Mouse (Mus musculus) mature B cell (primary cell): ENCODE data around the gene Me1.

ENCODE experiments used
- in situ Hi-C: fragments of 300-500 bp; cut with MboI; formaldehyde crosslinking; loops from 2 replicates; pipeline ENCODE4 v1.14.3; 2019

The Me1 gene

GRCm38 (mm10) chr9:86658347-86658746 is 37.4 kb downstream of the Me1 start:
- in situ Hi-C loops = no loop called here

GRCm38 (mm10) chr9:86652194-86652593 is 43.6 kb downstream of the Me1 start:
- in situ Hi-C loops = no loop called here

- in situ Hi-C loops = no loop called here
Observed at GRCm38 (mm10) chr9:86651254-86651653, 44.5 kb downstream of the Me1 start.

- in situ Hi-C loops = no loop called here
Observed at GRCm38 (mm10) chr9:86650822-86651221, 44.9 kb downstream of the Me1 start.

GRCm38 (mm10) chr9:86647931-86648550 is 47.7 kb downstream of the Me1 start:
- in situ Hi-C loops = no loop called here

GRCm38 (mm10) chr9:86646807-86647206 is 48.9 kb downstream of the Me1 start:
- in situ Hi-C loops = no loop called here

GRCm38 (mm10) chr9:86643497-86643896 is 52.3 kb downstream of the Me1 start:
- in situ Hi-C loops = no loop called here

GRCm38 (mm10) chr9:86638771-86639170 is 57.0 kb downstream of the Me1 start:
- in situ Hi-C loops = no loop called here

GRCm38 (mm10) chr9:86631153-86631552 is 64.6 kb downstream of the Me1 start:
- in situ Hi-C loops = no loop called here

DNA sequence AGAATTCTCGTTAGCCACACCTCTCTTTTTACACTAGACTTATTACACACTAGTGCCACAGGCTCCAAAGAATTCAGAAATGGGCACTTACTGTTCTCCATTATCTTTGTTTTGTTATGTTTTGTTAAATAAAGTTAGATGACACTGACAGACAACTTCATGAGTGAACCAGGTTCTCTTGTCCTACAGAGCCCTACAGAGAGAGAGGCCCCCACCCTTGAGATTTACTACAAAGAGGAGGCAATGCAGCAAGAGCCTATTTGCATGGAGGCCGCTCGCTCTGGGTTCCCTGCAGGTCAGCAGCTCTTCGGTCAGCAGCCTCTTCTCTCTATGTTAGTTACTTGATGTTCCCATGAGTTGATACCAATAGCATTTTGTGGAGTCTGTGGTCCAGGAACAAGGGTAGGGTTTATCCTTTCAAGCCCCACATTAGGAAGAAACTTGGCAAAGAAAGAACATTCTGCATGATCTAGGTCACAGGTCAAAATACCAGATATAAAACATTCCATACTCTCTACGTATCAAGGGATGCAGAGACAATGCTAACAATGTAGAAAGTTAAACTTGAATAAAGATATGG is 65.3 kb downstream of the Me1 start:
- in situ Hi-C loops = no loop called here

DNA sequence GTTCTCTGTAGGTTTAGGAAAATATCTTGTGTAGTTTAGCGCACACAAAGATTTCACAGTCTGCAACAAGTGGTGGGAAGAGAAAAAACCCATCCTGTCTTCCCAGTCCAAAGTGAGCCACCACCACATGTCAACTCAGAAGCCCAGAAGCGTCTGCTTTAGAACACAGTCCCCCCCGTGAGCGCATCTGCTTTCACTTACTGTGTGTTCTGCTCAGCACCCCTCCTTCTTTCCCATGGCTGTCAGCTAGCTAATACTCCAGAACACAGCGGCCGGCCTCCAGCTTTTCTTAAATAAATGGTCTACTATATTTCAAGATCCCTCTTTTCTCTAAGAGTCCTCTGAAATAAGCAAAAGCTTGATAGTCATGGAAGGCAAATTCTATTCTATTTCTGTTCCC is 66.4 kb downstream of the Me1 start:
- in situ Hi-C loops = no loop called here

DNA sequence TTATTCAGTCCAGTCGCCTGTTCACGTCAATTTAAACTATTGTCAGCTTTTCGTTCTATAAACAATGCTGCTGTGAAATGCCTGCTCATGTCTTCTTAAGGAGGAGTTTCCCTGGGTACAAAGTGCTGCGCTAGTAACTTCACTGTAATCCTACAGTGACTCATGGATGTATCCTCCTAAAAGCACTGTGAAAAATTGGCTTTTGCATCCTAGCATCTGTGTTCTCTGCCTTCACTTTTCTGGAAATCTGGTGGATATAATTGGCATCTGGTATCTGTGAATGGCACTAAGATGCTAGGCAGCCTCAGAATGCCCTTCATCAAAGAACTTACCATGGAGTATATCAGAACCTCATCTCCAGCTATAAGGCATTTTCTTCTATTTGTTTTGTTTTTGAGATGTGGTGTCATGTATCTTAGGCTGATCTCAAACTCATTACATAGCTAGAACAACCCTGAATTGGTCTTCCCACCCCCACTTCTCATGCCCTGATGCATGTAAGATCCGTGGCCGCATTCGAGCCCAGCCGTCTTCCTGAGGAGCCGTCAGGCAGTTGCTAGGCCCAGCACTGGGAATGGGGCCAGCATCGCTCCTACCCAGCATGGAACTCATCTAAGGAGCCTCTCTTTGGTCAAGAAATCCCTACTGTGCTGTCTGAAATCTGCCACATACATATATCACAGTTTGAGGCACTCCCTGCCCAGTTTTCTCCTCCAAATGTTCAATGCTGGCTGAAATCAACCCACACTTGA is 67.8 kb downstream of the Me1 start:
- in situ Hi-C loops = no loop called here

GRCm38 (mm10) chr9:86626906-86627305 is 68.8 kb downstream of the Me1 start:
- in situ Hi-C loops = no loop called here

GRCm38 (mm10) chr9:86624781-86625180 is 71.0 kb downstream of the Me1 start:
- in situ Hi-C loops = no loop called here

GRCm38 (mm10) chr9:86624039-86624438 is 71.7 kb downstream of the Me1 start:
- in situ Hi-C loops = no loop called here

GRCm38 (mm10) chr9:86622062-86622461 is 73.7 kb downstream of the Me1 start:
- in situ Hi-C loops = no loop called here

GRCm38 (mm10) chr9:86619341-86620139 is 76.2 kb downstream of the Me1 start:
- in situ Hi-C loops = no loop called here

- in situ Hi-C loops = no loop called here
Observed at GRCm38 (mm10) chr9:86617837-86618492, 77.8 kb downstream of the Me1 start.

DNA sequence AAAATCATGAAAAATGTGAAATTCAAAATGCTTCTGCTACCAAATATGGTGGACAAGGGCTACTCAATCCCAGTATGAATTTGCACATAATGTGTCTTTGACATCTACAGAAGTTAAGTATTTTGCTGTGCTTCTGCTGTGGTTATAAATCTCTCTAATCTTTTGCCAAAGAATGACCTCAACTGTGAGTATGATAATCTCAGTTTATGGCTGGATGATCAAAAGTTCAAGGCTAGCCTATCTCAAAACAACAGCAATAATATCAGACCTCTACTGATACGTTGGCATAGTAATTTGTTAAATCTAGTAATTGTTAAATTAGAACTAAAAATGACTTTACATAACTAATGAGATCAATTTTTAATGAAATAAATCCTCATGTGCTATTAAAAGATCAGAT is 80.0 kb downstream of the Me1 start:
- in situ Hi-C loops = no loop called here

GRCm38 (mm10) chr9:86612091-86612490 is 83.7 kb downstream of the Me1 start:
- in situ Hi-C loops = no loop called here

DNA sequence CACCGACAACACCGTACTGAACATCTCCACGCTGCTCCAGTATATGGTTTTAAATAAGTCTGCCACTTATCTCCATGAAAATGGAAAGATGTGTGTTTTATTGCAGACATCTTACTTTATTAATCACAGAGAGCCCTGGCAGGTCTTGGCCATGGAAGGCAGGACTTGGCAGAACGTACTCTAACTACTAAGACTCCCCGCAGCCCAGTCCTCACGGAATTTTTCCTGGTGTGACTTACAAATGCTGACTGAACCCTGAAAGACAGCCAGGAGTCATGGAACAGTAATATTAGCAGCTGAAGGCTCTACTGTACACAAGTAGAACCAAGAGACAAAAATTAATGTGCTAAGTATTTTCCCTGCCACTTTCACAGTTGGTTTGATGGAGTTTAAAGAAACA is 90.0 kb downstream of the Me1 start:
- in situ Hi-C loops = no loop called here
